Mouse (Mus musculus): ENCODE results near the gene B230307C23Rik. TPM values are rescaled to one million over a fixed set of nuclear protein-coding genes. Genes with fewer than 3 reads are reported as not detected.
A peak's percentile ranks its signal among the peaks of the same experiment; 100 is the strongest.

Gene B230307C23Rik
- total and polyA plus RNA-seq, 3 experiments, result 3.1 to 4.7 (median 3.7) TPM

- Histone ChIP-seq H3K27me3 (ENCODE audit: control insufficient read depth, insufficient read depth, low read length) (no peaks in the 10 kb centered on the region), H3K27ac (no peak overlapping the region), H3K36me3 (ENCODE audit: control insufficient read depth, insufficient read depth, low read length) (peaks cover 13% of the 10 kb centered on the region), H3K4me1 (ENCODE audit: control insufficient read depth, insufficient read depth, low read length) (peaks cover 3% of the 10 kb centered on the region; the same call in 1 of the 2 replicates), H3K4me3 (no peak overlapping the region), H3K9ac (ENCODE audit: low read depth, low read length) (no peak overlapping the region), H3K79me2 (replicated peaks; ENCODE audit: control insufficient read depth, insufficient read depth, low read length) (peaks cover 3% of the 10 kb centered on the region; the same call in 1 of the 2 replicates)
- intact Hi-C loops (cut with DNase I), result no loop called here
- WGBS, result 89% methylated on average over 2 of the region's 2 CpGs
- no peak for DNase-seq
- no peak for TF ChIP-seq CTCF (IDR thresholded peaks at IDR 0.05)
- TF ChIP-seq POLR2A (IDR thresholded peaks at IDR 0.05; ENCODE audit: insufficient read depth, low read depth, low read length), result no peak
- TF ChIP-seq EP300 (IDR thresholded peaks at IDR 0.05; ENCODE audit: insufficient read depth, low read depth, low read length), result no peak
These were observed 41.1 kb upstream of the B230307C23Rik start for GRCm38 (mm10) chr16:97956011-97956410.

GRCm38 (mm10) chr16:97957626-97958025 lies 39.5 kb upstream of the B230307C23Rik start:
- H3K27ac ChIP-seq, result no peak overlapping the region
- peak in 1 of 2 experiments; percentile 34 for DNase-seq
- TF ChIP-seq EP300 (IDR thresholded peaks at IDR 0.05; ENCODE audit: insufficient read depth, low read depth, low read length), result no peak
- no peak for TF ChIP-seq CTCF (IDR thresholded peaks at IDR 0.05)
- 0 out of 2 replicates have a peak, but pooled peaks have one; percentile 11 for TF ChIP-seq POLR2A (IDR thresholded peaks at IDR 0.05; ENCODE audit: insufficient read depth, low read depth, low read length)

GRCm38 (mm10) chr16:97958401-97958973 lies 38.6 kb upstream of the B230307C23Rik start:
- DNase-seq, result no peak
- Histone ChIP-seq H3K27ac (no peak overlapping the region), H3K27me3 (ENCODE audit: control insufficient read depth, insufficient read depth, low read length) (no peaks in the 10 kb centered on the region), H3K4me3 (no peak overlapping the region), H3K79me2 (replicated peaks; ENCODE audit: control insufficient read depth, insufficient read depth, low read length) (peaks cover 3% of the 10 kb centered on the region; the same call in 1 of the 2 replicates), H3K9ac (ENCODE audit: low read depth, low read length) (no peak overlapping the region), H3K36me3 (ENCODE audit: control insufficient read depth, insufficient read depth, low read length) (peaks cover 13% of the 10 kb centered on the region), H3K4me1 (ENCODE audit: control insufficient read depth, insufficient read depth, low read length) (peaks cover 4% of the 10 kb centered on the region; the same call in 1 of the 2 replicates)
- no peak for TF ChIP-seq EP300 (IDR thresholded peaks at IDR 0.05; ENCODE audit: insufficient read depth, low read depth, low read length)
- no peak for TF ChIP-seq CTCF (IDR thresholded peaks at IDR 0.05)
- TF ChIP-seq POLR2A (IDR thresholded peaks at IDR 0.05; ENCODE audit: insufficient read depth, low read depth, low read length), result no peak
- intact Hi-C loops (cut with DNase I), result no loop called here

More at GRCm38 (mm10) chr16:97957626-97958025, 39.5 kb upstream of the B230307C23Rik start:
- intact Hi-C loops (cut with DNase I), result no loop called here
- Histone ChIP-seq H3K9ac (ENCODE audit: low read depth, low read length) (no peak overlapping the region), H3K27me3 (ENCODE audit: control insufficient read depth, insufficient read depth, low read length) (no peaks in the 10 kb centered on the region), H3K79me2 (replicated peaks; ENCODE audit: control insufficient read depth, insufficient read depth, low read length) (peaks cover 3% of the 10 kb centered on the region; the same call in 1 of the 2 replicates), H3K4me3 (no peak overlapping the region), H3K4me1 (ENCODE audit: control insufficient read depth, insufficient read depth, low read length) (peaks cover 4% of the 10 kb centered on the region; the same call in 1 of the 2 replicates), H3K36me3 (ENCODE audit: control insufficient read depth, insufficient read depth, low read length) (peaks cover 13% of the 10 kb centered on the region)

GRCm38 (mm10) chr16:97960348-97960747 lies 36.8 kb upstream of the B230307C23Rik start:
- 83% methylated on average over 3 of the region's 3 CpGs for WGBS
- peaks cover 4% of the 10 kb centered on the region; the same call in 1 of the 2 replicates for H3K4me1 ChIP-seq (ENCODE audit: control insufficient read depth, insufficient read depth, low read length)
- intact Hi-C loops (cut with DNase I), result loop anchor here (2.0 kb wide), 2 partner anchors 64 to 110 kb away; partner anchors contain the start of gene Prdm15
- H3K36me3 ChIP-seq (ENCODE audit: control insufficient read depth, insufficient read depth, low read length), result peaks cover 10% of the 10 kb centered on the region
- no peak overlapping the region for H3K27ac ChIP-seq
- H3K27me3 ChIP-seq (ENCODE audit: control insufficient read depth, insufficient read depth, low read length), result no peaks in the 10 kb centered on the region
- H3K9ac ChIP-seq (ENCODE audit: low read depth, low read length), result no peak overlapping the region
- TF ChIP-seq EP300 (IDR thresholded peaks at IDR 0.05; ENCODE audit: insufficient read depth, low read depth, low read length), result no peak
- TF ChIP-seq CTCF (IDR thresholded peaks at IDR 0.05), result no peak
- no peak for TF ChIP-seq POLR2A (IDR thresholded peaks at IDR 0.05; ENCODE audit: insufficient read depth, low read depth, low read length)
- no peak overlapping the region for H3K4me3 ChIP-seq
- DNase-seq, result no peak
- H3K79me2 ChIP-seq (replicated peaks; ENCODE audit: control insufficient read depth, insufficient read depth, low read length), result peaks cover 3% of the 10 kb centered on the region; the same call in 1 of the 2 replicates

- no peak for DNase-seq
- Histone ChIP-seq H3K27me3 (ENCODE audit: control insufficient read depth, insufficient read depth, low read length) (no peaks in the 10 kb centered on the region), H3K4me3 (peak overlapping the region; percentile 69), H3K79me2 (replicated peaks; ENCODE audit: control insufficient read depth, insufficient read depth, low read length) (peaks cover 1% of the 10 kb centered on the region; the same call in 1 of the 2 replicates), H3K9ac (ENCODE audit: low read depth, low read length) (peak overlapping the region; percentile 74), H3K4me1 (ENCODE audit: control insufficient read depth, insufficient read depth, low read length) (peaks cover 4% of the 10 kb centered on the region; the same call in 1 of the 2 replicates), H3K36me3 (ENCODE audit: control insufficient read depth, insufficient read depth, low read length) (peaks cover 8% of the 10 kb centered on the region), H3K27ac (peak overlapping the region; percentile 99)
- intact Hi-C loops (cut with DNase I), result loop anchor here (1.0 to 2.0 kb wide), 4 partner anchors 36 to 111 kb away; partner anchors contain the start of genes B230307C23Rik and Prdm15
- WGBS, result 6% methylated on average over 35 of the region's 36 CpGs
- TF ChIP-seq EP300 (IDR thresholded peaks at IDR 0.05; ENCODE audit: insufficient read depth, low read depth, low read length) (no peak), CTCF (IDR thresholded peaks at IDR 0.05) (no peak), POLR2A (IDR thresholded peaks at IDR 0.05; ENCODE audit: insufficient read depth, low read depth, low read length) (0 out of 2 replicates have a peak, but pooled peaks have one; percentile 15)
These were observed 35.5 kb upstream of the B230307C23Rik start for GRCm38 (mm10) chr16:97961381-97962150.

Measured in heart, adult 2 months (tissue).